Mouse (Mus musculus) liver, embryonic 14.5 days (tissue): ENCODE data around the gene Prap1. TPM values are rescaled to one million over a fixed set of nuclear protein-coding genes. Genes with fewer than 3 reads are reported as not detected.
A peak's percentile ranks its signal among the peaks of the same experiment; 100 is the strongest.
"Not testable (repeated sequence)": the region's sequence is repeated elsewhere in the genome, so short reads cannot be mapped to it uniquely, and the experiment has no call there.

Experiments
- ATAC-seq: fragments of 200-750 bp; cut with Nextera tagmentation; 2 replicates; pipeline ENCODE4 v1.8.0; 2017; ENCODE audit warnings: moderate number of reproducible peaks, mild to moderate bottlenecking, moderate library complexity; ENCODE audit not compliant: insufficient read depth
- DNase-seq, 3 experiments: peaks; one replicate each; pipeline ENCODE4 v3.0.0-alpha.2; 2012 to 2013; ENCODE audit warnings: low read depth in 3 of 3, low spot score in 3 of 3
- H3K27ac ChIP-seq: fragments of 300-500 bp; sonication (generic); 2 replicates; pipeline ENCODE4 v1.5.1; 2014; ENCODE audit warnings: moderate library complexity, mild to moderate bottlenecking, control low read depth, inconsistent platforms
- H3K27me3 ChIP-seq: fragments of 300-500 bp; sonication (generic); 2 replicates; pipeline ENCODE4 v1.6.1; 2014; ENCODE audit warnings: mild to moderate bottlenecking, low read length, moderate library complexity; ENCODE audit not compliant: control insufficient read depth, insufficient read depth
- H3K36me3 ChIP-seq: fragments of 300-500 bp; sonication (generic); replicated peaks from 2 replicates; pipeline ENCODE4 v1.6.1; 2014; ENCODE audit warnings: low read depth; ENCODE audit not compliant: control insufficient read depth, insufficient read depth
- H3K4me1 ChIP-seq, 2 experiments: fragments of 200-500 bp in 1 of 2; fragments of 300-500 bp in 1 of 2; sonication (generic) in 1 of 2; replicated peaks; 2 replicates each; pipeline ENCODE4 v1.6.1; 2012 to 2014; ENCODE audit warnings: antibody characterized with exemption in 1 of 2, inconsistent platforms in 1 of 2, low read length in 1 of 2; ENCODE audit not compliant: control insufficient read depth in 2 of 2, insufficient read depth in 2 of 2
- H3K4me2 ChIP-seq: fragments of 300-500 bp; sonication (generic); 2 replicates; pipeline ENCODE4 v1.6.1; 2014; ENCODE audit warnings: low read depth, mild to moderate bottlenecking, control low read depth, moderate library complexity
- H3K4me3 ChIP-seq, 2 experiments: fragments of 200-500 bp in 1 of 2; fragments of 300-500 bp in 1 of 2; sonication (generic) in 1 of 2; 2 replicates each; pipeline ENCODE4 v1.5.1; 2012 to 2014; ENCODE audit warnings: low read depth in 2 of 2, low read length in 2 of 2, mild to moderate bottlenecking in 2 of 2, control low read depth in 1 of 2, inconsistent platforms in 1 of 2, moderate library complexity in 1 of 2; ENCODE audit not compliant: insufficient read depth in 1 of 2
- H3K9ac ChIP-seq: fragments of 300-500 bp; sonication (generic); replicated peaks from 2 replicates; pipeline ENCODE4 v1.6.1; 2014; ENCODE audit warnings: mild to moderate bottlenecking, control low read depth, moderate library complexity
- H3K9me3 ChIP-seq: fragments of 300-500 bp; sonication (generic); 2 replicates; pipeline ENCODE4 v1.6.1; 2016; ENCODE audit warnings: low read length, mixed read lengths; ENCODE audit not compliant: control insufficient read depth
- CTCF ChIP-seq: IDR thresholded peaks from 2 replicates; pipeline ENCODE4 v1.5.1; 2016; ENCODE audit warnings: antibody characterized with exemption, low read depth, control low read depth
- EP300 ChIP-seq: IDR thresholded peaks from 2 replicates; pipeline ENCODE4 v1.6.1; 2016; ENCODE audit warnings: antibody characterized with exemption, low read depth
- WGBS: fragments of 180-500 bp; shearing (Covaris S2); extraction: QIAGEN DNeasy Blood & Tissue Kit; methylation state at CpG from one replicate; pipeline ENCODE4 v1.1.7; 2014; ENCODE audit not compliant: insufficient replicate concordance; 5-methylcytosine and 5-hydroxymethylcytosine counted together
- polyA plus RNA-seq, 2 experiments: library from polyadenylated mRNA; depleted of rRNA in 1 of 2; stranded (reverse) in 1 of 2; unstranded in 1 of 2; fragments of >200 nt; fragmentation: Nextera tagmentation in 1 of 2; extraction: Ambion mirVana in 1 of 2; gene quantifications; 2 replicates each; pipeline versions ENCODE4 v1.2.1 to v1.2.3; 2012 to 2014

Gene Prap1
- polyA plus RNA-seq, 2 experiments = not detected

GRCm38 (mm10) chr7:140124382-140124781 lies 31.2 kb downstream of the Prap1 start:
- WGBS = 76% methylated on average over 1 of the region's 1 CpGs
- H3K9me3 ChIP-seq = no peaks in the 10 kb centered on the region
- H3K4me2 ChIP-seq = no peak overlapping the region
- DNase-seq = no peak
- H3K27ac ChIP-seq = no peak overlapping the region
- no peaks in the 10 kb centered on the region for H3K27me3 ChIP-seq
- H3K9ac ChIP-seq = no peak overlapping the region
- no peak for TF ChIP-seq EP300
- TF ChIP-seq CTCF = no peak
- peaks cover 5 to 21% of the 10 kb centered on the region in 2 experiments; a peak in 3 of 4 replicates for H3K4me1 ChIP-seq
- no peak overlapping the region for H3K4me3 ChIP-seq
- H3K36me3 ChIP-seq = no peaks in the 10 kb centered on the region
- no peak for ATAC-seq

DNA sequence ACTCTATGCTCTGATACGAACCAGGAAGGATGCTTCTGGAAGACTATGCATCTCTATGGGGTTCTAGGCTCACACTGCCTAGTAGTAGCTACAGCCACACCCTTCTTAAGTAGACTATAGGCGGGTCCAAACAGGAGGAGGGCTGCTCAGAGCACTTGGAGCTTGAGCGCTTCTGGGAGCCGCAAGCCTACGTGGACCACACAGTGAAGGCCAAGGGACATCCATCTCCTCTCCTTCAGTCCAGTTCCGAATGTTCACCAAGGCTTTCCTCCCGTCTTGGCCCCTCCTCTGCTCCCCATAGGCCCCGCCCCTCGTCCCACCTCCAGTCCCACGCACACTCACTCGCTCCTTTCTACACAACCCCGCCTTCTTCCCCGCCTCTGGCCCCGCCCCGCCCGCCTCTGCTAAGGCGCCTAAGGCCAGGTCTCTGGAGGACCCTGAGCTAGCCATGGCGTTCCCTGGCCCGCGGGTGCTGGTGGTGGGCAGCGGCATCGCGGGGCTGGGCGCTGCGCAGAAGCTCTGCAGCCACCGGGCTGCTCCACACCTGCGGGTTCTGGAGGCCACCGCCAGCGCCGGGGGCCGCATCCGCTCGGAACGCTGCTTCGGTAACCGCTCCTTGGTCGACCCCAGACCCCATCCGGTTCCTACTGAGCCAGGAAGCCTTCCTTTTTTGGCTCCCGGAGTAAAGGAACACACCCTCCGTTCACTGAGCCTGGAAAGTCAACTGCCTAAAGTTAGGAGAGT lies 32.3 kb downstream of the Prap1 start:
- TF ChIP-seq EP300 = no peak
- TF ChIP-seq CTCF = no peak
- 1% methylated on average over 40 of the region's 40 CpGs for WGBS
- H3K27me3 ChIP-seq = no peaks in the 10 kb centered on the region
- H3K36me3 ChIP-seq = no peaks in the 10 kb centered on the region
- peak overlapping the region; percentile 60 to 69 for H3K4me3 ChIP-seq
- H3K9ac ChIP-seq = peak overlapping the region; percentile 63
- ATAC-seq = peak; percentile 99
- peak; percentile 74 to 82 (median 77) for DNase-seq
- H3K9me3 ChIP-seq = no peaks in the 10 kb centered on the region
- H3K4me1 ChIP-seq = peaks cover 5 to 21% of the 10 kb centered on the region in 2 experiments; a peak in 3 of 4 replicates
- H3K4me2 ChIP-seq = peak overlapping the region; percentile 88
- H3K27ac ChIP-seq = no peak overlapping the region

DNA sequence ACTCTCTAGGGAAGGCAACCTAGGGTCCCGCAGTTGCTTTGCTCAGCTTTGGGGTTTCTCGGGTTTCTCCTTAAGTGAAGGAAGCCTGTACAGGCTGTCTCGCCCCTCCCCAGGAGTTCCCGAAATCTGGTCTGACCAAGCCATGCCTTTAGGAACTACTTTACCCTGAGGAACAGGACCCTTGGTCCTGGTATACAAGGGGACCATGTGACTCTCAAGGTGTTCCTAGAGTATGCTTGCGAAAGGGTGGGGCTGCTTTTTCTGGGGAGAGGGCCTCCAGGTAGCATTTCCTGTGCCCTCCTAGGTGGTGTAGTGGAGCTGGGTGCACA lies 32.8 kb downstream of the Prap1 start:
- no peak for TF ChIP-seq EP300
- TF ChIP-seq CTCF = no peak
- ATAC-seq (peak; percentile 29; the same call in 1 of the 2 replicates), DNase-seq (no peak)
- Histone ChIP-seq H3K4me3 (peak overlapping the region; percentile 60 to 69), H3K9me3 (no peaks in the 10 kb centered on the region), H3K9ac (peak overlapping the region; percentile 63), H3K36me3 (no peaks in the 10 kb centered on the region), H3K27me3 (no peaks in the 10 kb centered on the region), H3K4me1 (peaks cover 5 to 21% of the 10 kb centered on the region in 2 experiments; a peak in 3 of 4 replicates), H3K27ac (no peak overlapping the region), H3K4me2 (peak overlapping the region; percentile 88)
- WGBS = 6% methylated on average over 5 of the region's 5 CpGs

DNA sequence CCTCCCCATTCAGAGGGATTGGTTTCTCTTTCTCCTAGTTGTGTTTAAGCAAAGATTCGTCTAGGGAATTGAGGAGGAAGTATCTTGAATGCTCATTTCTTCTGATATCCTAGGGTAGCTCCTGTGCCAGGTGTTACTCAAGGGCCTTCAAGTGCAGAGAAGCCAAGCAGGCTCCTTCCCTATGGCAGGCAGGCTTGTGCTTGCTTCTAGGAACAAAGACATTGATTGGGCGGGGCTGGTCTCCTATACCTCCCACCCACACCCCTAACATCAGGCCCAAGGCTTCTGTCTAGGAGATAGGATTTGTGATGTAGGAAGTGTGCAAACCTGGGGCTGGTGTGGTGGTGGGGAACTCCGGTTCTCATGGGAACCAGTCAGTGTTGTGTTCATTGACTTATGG lies 33.7 kb downstream of the Prap1 start:
- TF ChIP-seq CTCF (no peak), EP300 (no peak)
- H3K27ac ChIP-seq = no peak overlapping the region
- no peak overlapping the region for H3K9ac ChIP-seq
- DNase-seq (no peak), ATAC-seq (no peak)
- H3K36me3 ChIP-seq = no peaks in the 10 kb centered on the region
- H3K27me3 ChIP-seq = no peaks in the 10 kb centered on the region
- 46% methylated on average over 3 of the region's 3 CpGs for WGBS
- peak overlapping the region; percentile 11; the same call in 1 of the 2 replicates for H3K4me2 ChIP-seq
- no peaks in the 10 kb centered on the region for H3K9me3 ChIP-seq
- H3K4me3 ChIP-seq = no peak overlapping the region
- peaks cover 5 to 21% of the 10 kb centered on the region in 2 experiments; a peak in 3 of 4 replicates for H3K4me1 ChIP-seq

DNA sequence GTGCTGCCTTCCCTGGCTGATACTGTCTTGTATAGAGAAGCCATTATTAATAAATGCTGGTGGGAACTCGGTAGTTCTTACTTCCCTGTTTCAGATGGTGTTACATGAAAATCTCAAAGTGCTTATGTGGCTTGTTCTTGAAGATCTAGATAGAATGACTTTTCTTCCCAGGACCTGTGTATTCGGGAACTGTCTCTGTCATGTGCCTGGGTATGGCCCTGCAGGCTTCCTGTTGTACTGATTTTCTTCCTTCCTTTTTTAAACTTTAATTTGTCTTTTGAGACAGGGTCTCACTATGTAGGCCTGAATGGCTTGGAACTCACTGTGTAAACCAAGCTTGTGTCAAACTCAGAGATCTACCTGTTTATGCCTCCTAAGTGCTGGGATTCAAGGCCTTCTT lies 34.7 kb downstream of the Prap1 start:
- no peak overlapping the region for H3K4me3 ChIP-seq
- no peak for ATAC-seq
- no peaks in the 10 kb centered on the region for H3K27me3 ChIP-seq
- no peaks in the 10 kb centered on the region for H3K36me3 ChIP-seq
- H3K4me1 ChIP-seq = peaks cover 5 to 17% of the 10 kb centered on the region in 2 experiments; a peak in 3 of 4 replicates
- 26% methylated on average over 2 of the region's 2 CpGs for WGBS
- DNase-seq = no peak
- H3K9me3 ChIP-seq = no peaks in the 10 kb centered on the region
- H3K4me2 ChIP-seq = no peak overlapping the region
- H3K27ac ChIP-seq = no peak overlapping the region
- TF ChIP-seq CTCF = no peak
- no peak for TF ChIP-seq EP300
- H3K9ac ChIP-seq = no peak overlapping the region

GRCm38 (mm10) chr7:140132184-140132583 lies 39.0 kb downstream of the Prap1 start:
- not testable (repeated sequence) for H3K36me3 ChIP-seq, H3K4me3 ChIP-seq, H3K9ac ChIP-seq, H3K4me1 ChIP-seq, DNase-seq, H3K9me3 ChIP-seq, ATAC-seq, H3K27ac ChIP-seq, H3K4me2 ChIP-seq, H3K27me3 ChIP-seq
- 57% methylated on average over 7 of the region's 7 CpGs for WGBS

- not testable (repeated sequence) for H3K36me3 ChIP-seq, H3K9me3 ChIP-seq, DNase-seq, H3K4me1 ChIP-seq, H3K4me2 ChIP-seq, H3K4me3 ChIP-seq, ATAC-seq, H3K9ac ChIP-seq, H3K27ac ChIP-seq, H3K27me3 ChIP-seq
- 23% methylated on average over 5 of the region's 7 CpGs for whole genome bisulfite sequencing
Observed at GRCm38 (mm10) chr7:140134033-140134432, 40.8 kb downstream of the Prap1 start.
